Mouse (Mus musculus) adrenal gland, adult (tissue): Measurements from ENCODE around the gene Nap1l5.
A peak's percentile ranks its signal among the peaks of the same experiment; 100 is the strongest.
"Not testable (repeated sequence)": the region's sequence is repeated elsewhere in the genome, so short reads cannot be mapped to it uniquely, and the experiment has no call there.

Experiments used
- DNase-seq, 2 experiments: peaks; one replicate each; pipeline ENCODE4 v3.0.0; 2022 to 2023; ENCODE audit warnings: low spot score in 1 of 2; ENCODE audit not compliant: inconsistent age in 2 of 2

Nap1l5 gene

GRCm38 (mm10) chr6:58907336-58907735, 460 bp upstream of the Nap1l5 start:
- DNase-seq, result no peak

DNA sequence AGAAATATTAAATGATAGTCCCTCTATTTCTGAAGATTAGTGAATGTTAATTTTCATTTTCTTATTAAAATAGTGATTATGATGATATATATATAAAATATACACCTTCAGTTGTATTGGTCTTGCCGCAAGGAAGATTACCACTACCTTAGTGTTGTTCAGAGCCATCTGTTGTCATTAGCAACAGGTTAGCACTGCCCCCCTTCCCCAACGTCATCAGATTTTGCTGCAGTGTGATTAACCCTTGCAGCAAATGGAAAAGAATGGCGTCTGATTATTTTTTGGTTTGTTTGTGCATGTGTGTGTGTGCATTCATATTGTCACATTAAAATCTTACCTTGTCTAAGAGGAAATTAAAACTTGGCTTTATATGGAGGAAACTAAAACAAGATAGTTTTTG, 2.3 kb downstream of the Nap1l5 start:
- no peak for DNase-seq

DNA sequence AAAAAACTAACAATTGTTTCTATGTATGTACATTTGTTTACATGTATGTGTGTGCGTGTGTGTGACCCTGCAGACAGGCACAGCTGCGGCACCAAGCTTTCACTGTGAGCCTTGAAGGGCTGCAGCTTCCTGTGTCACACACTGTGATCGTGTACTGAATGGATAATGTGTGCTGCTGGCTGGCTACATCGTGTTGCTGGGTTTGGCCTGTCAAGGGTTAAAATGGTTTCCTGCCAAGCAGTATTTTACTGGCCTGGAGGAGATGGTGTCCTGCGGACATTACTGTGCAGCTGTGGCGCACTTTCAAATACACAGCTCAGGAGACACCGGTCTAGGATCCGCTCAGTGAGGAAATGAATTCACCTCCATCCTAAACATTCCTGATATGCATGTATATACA, 3.7 kb downstream of the Nap1l5 start:
- DNase-seq, result peak in 1 of 2 experiments; percentile 40

- no peak for DNase-seq
Observed at GRCm38 (mm10) chr6:58900536-58900935, 6.3 kb downstream of the Nap1l5 start.

DNA sequence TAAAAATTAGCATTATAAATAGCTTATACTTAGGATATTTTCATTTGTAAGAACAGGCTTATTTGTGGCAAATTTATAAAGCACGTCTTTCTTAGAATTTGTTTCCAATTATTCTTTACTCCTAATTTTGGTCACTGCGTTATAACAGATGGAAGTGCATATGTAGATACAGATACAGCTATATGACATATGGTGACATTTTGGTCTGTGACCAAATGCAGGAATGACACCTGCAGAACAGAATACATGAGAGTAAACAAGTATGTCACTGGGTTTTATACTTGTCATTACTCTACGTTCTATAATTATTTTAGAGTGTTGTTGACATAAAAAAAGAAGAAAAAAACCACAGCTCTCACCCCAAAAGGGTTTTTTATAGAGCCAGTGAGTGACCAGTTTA, 7.8 kb downstream of the Nap1l5 start:
- DNase-seq, result no peak

GRCm38 (mm10) chr6:58896648-58897047, 10.2 kb downstream of the Nap1l5 start:
- DNase-seq, result no peak

- no peak for DNase-seq
Observed at GRCm38 (mm10) chr6:58894994-58895393, 11.9 kb downstream of the Nap1l5 start.

GRCm38 (mm10) chr6:58893307-58893706, 13.6 kb downstream of the Nap1l5 start:
- DNase-seq, result no peak

GRCm38 (mm10) chr6:58889917-58890316, 17.0 kb downstream of the Nap1l5 start:
- no peak for DNase-seq

DNA sequence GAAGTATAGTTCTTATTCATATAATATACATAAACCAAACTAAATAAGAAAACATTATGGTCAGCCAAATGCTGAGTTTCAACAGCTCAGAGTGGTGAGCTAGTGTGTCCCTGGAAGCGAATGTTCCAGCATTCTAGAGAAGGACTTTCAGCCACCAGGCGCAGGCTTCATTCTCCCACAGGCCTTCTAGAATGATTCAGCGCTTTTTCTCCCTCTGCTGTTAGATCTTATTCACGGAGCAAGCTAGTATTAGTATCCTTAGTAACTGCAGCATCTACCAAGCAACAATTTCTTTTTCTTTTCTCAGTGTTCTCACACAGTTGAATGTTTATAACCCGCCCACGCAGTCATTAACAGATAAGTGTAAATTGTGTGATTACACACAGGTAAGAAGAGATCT, 24.6 kb downstream of the Nap1l5 start:
- no peak for DNase-seq

- DNase-seq, result no peak
Observed at GRCm38 (mm10) chr6:58881363-58881762, 25.5 kb downstream of the Nap1l5 start.

GRCm38 (mm10) chr6:58880861-58881260, 26.0 kb downstream of the Nap1l5 start:
- no peak for DNase-seq

DNA sequence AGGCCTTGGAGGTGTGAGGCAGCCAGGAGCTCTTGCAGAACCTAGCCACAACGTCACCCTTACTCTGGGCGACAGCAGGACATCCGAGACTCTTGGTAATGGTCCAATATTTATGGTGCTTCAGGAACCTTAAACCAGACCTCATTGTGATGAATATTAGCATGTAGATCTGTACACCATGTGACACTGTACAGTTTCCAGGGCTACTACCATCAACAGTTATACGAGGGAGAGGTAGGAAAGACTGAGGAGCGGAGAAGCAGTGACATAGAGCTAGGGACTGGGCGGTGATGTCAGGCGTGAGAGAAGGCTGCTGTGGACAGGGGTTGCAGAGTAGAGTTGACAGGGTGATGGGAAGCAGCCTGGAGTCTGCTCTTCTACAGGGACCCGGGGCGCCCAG, 26.9 kb downstream of the Nap1l5 start:
- DNase-seq, result no peak

DNA sequence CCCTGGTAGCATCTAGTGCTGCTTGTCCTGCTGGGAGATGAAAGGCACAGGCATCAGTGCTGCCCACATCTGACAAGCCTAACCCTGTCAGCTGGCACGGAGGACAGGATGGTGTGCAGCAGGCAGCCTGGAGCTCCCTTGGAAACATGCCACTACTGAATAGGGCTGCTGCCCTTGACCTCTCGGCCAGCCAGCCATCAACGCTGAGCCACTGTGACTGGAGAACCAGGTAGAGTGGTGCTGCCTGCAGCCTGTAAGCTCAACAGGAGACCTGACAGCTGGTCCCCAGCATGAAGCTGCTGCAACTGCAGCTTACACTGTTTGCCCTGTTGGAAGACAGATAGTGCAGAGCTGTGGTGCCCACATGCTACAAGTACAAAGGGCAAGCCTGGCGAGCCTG, 27.3 kb downstream of the Nap1l5 start:
- peak; percentile 56 to 72 for DNase-seq

DNA sequence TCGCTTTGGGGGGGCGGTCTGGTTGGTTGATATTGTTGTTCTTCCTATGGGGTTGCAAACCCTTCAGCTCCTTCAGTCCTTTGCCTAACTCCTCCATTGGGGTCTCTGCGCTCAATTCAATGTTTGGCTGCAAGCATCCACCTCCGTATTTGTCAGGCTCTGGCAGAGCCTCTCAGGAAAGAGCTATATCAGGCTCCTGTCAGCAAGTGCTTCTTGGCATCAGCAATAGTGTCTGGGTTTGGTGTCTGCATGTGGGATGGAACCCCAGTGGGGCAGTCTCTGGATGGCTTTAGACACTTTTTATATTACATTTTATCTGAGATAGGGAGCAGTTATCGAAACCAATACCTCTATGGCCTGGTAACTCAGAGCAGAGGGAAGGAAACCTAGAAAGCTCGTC, 39.0 kb downstream of the Nap1l5 start:
- not testable (repeated sequence) for DNase-seq

- no peak for DNase-seq
Observed at GRCm38 (mm10) chr6:58863631-58864235, 43.1 kb downstream of the Nap1l5 start.

DNA sequence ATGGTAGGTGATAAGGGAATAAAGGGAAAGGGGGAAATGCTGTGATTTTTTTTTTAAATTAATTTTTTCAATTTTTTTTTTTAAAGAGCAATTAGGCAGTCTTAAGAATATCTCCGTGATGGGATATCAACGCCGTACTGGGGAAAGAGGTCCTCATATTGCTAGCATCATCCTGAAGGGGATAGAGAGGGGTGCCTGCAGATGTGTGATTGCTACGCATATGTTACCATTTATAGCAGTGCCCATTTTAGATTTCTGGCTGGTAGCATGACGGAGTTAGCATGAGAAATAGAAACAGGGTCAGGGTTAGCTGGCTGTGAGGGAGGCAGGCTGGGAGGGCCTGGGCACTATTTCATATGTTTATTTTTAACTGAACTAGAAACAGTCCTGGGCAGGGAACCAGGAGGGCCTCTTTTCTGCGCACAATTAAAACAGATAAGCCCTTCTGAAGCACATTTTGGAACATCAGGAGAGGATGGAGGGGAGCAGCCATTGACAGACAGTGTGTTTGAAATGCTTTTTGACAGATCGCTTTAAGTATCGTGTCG, 44.4 kb downstream of the Nap1l5 start:
- no peak for DNase-seq

GRCm38 (mm10) chr6:58859517-58859916, 47.4 kb downstream of the Nap1l5 start:
- no peak for DNase-seq

- no peak for DNase-seq
Observed at GRCm38 (mm10) chr6:58856494-58856893, 50.4 kb downstream of the Nap1l5 start.

DNA sequence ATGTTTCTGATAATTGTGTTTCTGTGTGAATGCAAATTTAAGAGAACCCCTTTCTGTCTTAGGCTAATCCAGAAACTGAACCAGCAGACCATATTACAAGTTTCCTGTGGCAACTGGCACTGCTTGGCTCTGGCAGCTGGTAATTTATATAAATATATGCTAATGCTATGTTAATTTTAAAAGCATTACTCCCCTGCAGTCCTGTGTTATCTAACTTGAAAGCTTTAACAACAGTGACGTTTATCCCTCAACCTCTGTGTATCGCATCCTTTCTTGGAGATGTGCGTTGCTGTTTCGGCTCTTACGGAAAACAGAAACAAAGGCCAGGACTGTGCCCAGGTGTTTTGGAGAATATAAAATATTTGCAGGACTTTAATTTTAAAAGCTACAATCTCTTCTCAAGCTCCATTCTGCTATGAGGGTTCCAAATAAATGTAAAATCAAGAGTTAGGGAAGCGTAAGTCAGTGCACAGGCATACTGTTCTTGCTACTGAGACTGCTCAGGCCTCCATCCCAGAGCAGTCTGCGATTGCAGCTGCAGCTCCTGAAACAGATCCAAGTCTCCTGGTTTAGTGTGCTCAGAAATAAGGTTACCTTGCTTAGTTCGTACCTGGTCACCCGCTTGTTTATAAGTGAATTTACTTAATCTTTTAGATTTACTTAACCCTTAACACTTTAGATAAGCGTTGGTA, 51.1 kb downstream of the Nap1l5 start:
- no peak for DNase-seq
